Mouse (Mus musculus) megakaryocyte, embryonic 14.5 days (primary cell): ENCODE measurements around the gene Gm5447. TPM values are rescaled to one million over a fixed set of nuclear protein-coding genes. Genes with fewer than 3 reads are reported as not detected.

Source experiments
- H3K27me3 ChIP-seq: replicated peaks from 2 replicates; pipeline ENCODE3; 2012; ENCODE audit warnings: inconsistent platforms
- H3K36me3 ChIP-seq: replicated peaks from 2 replicates; pipeline ENCODE3; 2012; ENCODE audit warnings: low read length, inconsistent platforms, mixed read lengths
- H3K4me1 ChIP-seq: 2 replicates; pipeline ENCODE4 v1.6.1; 2012; ENCODE audit warnings: inconsistent platforms
- H3K4me3 ChIP-seq: replicated peaks from 2 replicates; pipeline ENCODE3; 2012; ENCODE audit warnings: moderate library complexity, mild to moderate bottlenecking, inconsistent platforms
- H3K9me3 ChIP-seq: 2 replicates; pipeline ENCODE4 v1.6.1; 2012; ENCODE audit warnings: inconsistent platforms
- FLI1 ChIP-seq: IDR thresholded peaks from 2 replicates; pipeline ENCODE4 v1.6.1; 2012; ENCODE audit warnings: low read length, inconsistent platforms, mixed read lengths
- GATA1 ChIP-seq: IDR thresholded peaks from 3 replicates; pipeline ENCODE4 v1.6.1; 2012; ENCODE audit warnings: mixed read lengths, low read length, inconsistent platforms, borderline replicate concordance
- polyA plus RNA-seq: library from polyadenylated mRNA; stranded (reverse); fragments of >175 nt; gene quantifications from 2 replicates; pipeline ENCODE4 v1.2.3, GENCODE M21; 2012; ENCODE audit warnings: low replicate concordance; ENCODE audit not compliant: insufficient read depth

The Gm5447 gene
- polyA plus RNA-seq, 1 experiment: not detected

- peaks cover 28% of the 10 kb centered on the region for H3K27me3 ChIP-seq
- no peaks in the 10 kb centered on the region for H3K4me1 ChIP-seq
- no peak overlapping the region for H3K4me3 ChIP-seq
- H3K9me3 ChIP-seq: no peaks in the 10 kb centered on the region
- TF ChIP-seq FLI1 (no peak), GATA1 (no peak)
- H3K36me3 ChIP-seq: no peaks in the 10 kb centered on the region
Measured at GRCm38 (mm10) chr13:31004458-31004857, 30.5 kb downstream of the Gm5447 start.

- H3K27me3 ChIP-seq: peaks cover 23% of the 10 kb centered on the region
- no peak overlapping the region for H3K4me3 ChIP-seq
- no peaks in the 10 kb centered on the region for H3K4me1 ChIP-seq
- H3K36me3 ChIP-seq: no peaks in the 10 kb centered on the region
- no peak for TF ChIP-seq GATA1
- H3K9me3 ChIP-seq: no peaks in the 10 kb centered on the region
Measured at GRCm38 (mm10) chr13:31004995-31005394, 31.0 kb downstream of the Gm5447 start.

GRCm38 (mm10) chr13:31017545-31017944 lies 43.5 kb downstream of the Gm5447 start:
- H3K36me3 ChIP-seq: no peaks in the 10 kb centered on the region
- H3K4me3 ChIP-seq: no peak overlapping the region
- peaks cover 7% of the 10 kb centered on the region for H3K27me3 ChIP-seq
- TF ChIP-seq FLI1 (no peak), GATA1 (no peak)
- H3K9me3 ChIP-seq: no peaks in the 10 kb centered on the region
- 0 out of 2 replicates have a peak, but pooled peaks cover 2% of the 10 kb centered on the region for H3K4me1 ChIP-seq

- Histone ChIP-seq H3K9me3 (no peaks in the 10 kb centered on the region), H3K4me3 (no peak overlapping the region), H3K27me3 (peaks cover 4% of the 10 kb centered on the region), H3K4me1 (0 out of 2 replicates have a peak, but pooled peaks cover 2% of the 10 kb centered on the region), H3K36me3 (no peaks in the 10 kb centered on the region)
- TF ChIP-seq FLI1 (no peak), GATA1 (no peak)
Measured at GRCm38 (mm10) chr13:31021514-31021913, 47.5 kb downstream of the Gm5447 start.

GRCm38 (mm10) chr13:31021927-31022326 lies 47.9 kb downstream of the Gm5447 start:
- Histone ChIP-seq H3K36me3 (no peaks in the 10 kb centered on the region), H3K4me3 (no peak overlapping the region), H3K27me3 (peaks cover 4% of the 10 kb centered on the region), H3K4me1 (0 out of 2 replicates have a peak, but pooled peaks cover 2% of the 10 kb centered on the region), H3K9me3 (no peaks in the 10 kb centered on the region)
- no peak for TF ChIP-seq GATA1
- TF ChIP-seq FLI1: no peak

GRCm38 (mm10) chr13:31023664-31024063 lies 49.7 kb downstream of the Gm5447 start:
- TF ChIP-seq FLI1: no peak
- no peak for TF ChIP-seq GATA1
- Histone ChIP-seq H3K4me1 (no peaks in the 10 kb centered on the region), H3K4me3 (no peak overlapping the region), H3K27me3 (peaks cover 4% of the 10 kb centered on the region), H3K9me3 (no peaks in the 10 kb centered on the region), H3K36me3 (no peaks in the 10 kb centered on the region)

Other genes starting within 250 kb of the Gm5447 start
- gene Irf4, start 225.0 kb upstream of the Gm5447 start, polyA plus RNA-seq: not detected in 2 replicates
- gene Hus1b, start 26.4 kb upstream of the Gm5447 start, polyA plus RNA-seq: not detected in 2 replicates
- 1.8 and 3.9 TPM in 2 replicates for gene Exoc2, start 111 bp upstream of the Gm5447 start, polyA plus RNA-seq